Mouse (Mus musculus): ENCODE results near the gene Tbc1d2b. TPM values are rescaled to one million over a fixed set of nuclear protein-coding genes. Genes with fewer than 3 reads are reported as not detected.

Tbc1d2b gene
- polyA plus RNA-seq, 2 experiments: 6.5 to 9.8 TPM

GRCm38 (mm10) chr9:90277884-90278283 lies 7.3 kb upstream of the Tbc1d2b start:
- Histone ChIP-seq H3K4me1 (replicated peaks; ENCODE audit: control insufficient read depth in 2 of 2, insufficient read depth in 2 of 2, low read length in 1 of 2) (peaks cover 9 to 15% of the 10 kb centered on the region in 2 experiments), H3K27ac (no peak overlapping the region), H3K27me3 (ENCODE audit: control insufficient read depth, insufficient read depth, low read length) (no peaks in the 10 kb centered on the region), H3K4me3 (ENCODE audit: insufficient read depth in 1 of 2, low read depth in 2 of 2, low read length in 2 of 2) (no peak overlapping the region), H3K9me3 (ENCODE audit: control insufficient read depth, low read length) (no peaks in the 10 kb centered on the region), H3K36me3 (replicated peaks; ENCODE audit: control insufficient read depth, insufficient read depth, low read depth) (no peaks in the 10 kb centered on the region), H3K9ac (replicated peaks) (no peak overlapping the region), H3K4me2 (ENCODE audit: low read depth) (no peak overlapping the region)
- ATAC-seq (ENCODE audit: insufficient read depth) (no peak), DNase-seq (ENCODE audit: low read depth in 3 of 3, low spot score in 3 of 3) (no peak)
- WGBS (ENCODE audit: insufficient replicate concordance): 60% methylated on average over 2 of the region's 2 CpGs
- TF ChIP-seq EP300 (IDR thresholded peaks at IDR 0.05; ENCODE audit: low read depth): no peak

GRCm38 (mm10) chr9:90276779-90277178 lies 6.2 kb upstream of the Tbc1d2b start:
- Histone ChIP-seq H3K27me3 (ENCODE audit: control insufficient read depth, insufficient read depth, low read length) (no peaks in the 10 kb centered on the region), H3K36me3 (replicated peaks; ENCODE audit: control insufficient read depth, insufficient read depth, low read depth) (no peaks in the 10 kb centered on the region), H3K4me2 (ENCODE audit: low read depth) (no peak overlapping the region), H3K9me3 (ENCODE audit: control insufficient read depth, low read length) (no peaks in the 10 kb centered on the region), H3K9ac (replicated peaks) (no peak overlapping the region), H3K4me1 (replicated peaks; ENCODE audit: control insufficient read depth in 2 of 2, insufficient read depth in 2 of 2, low read length in 1 of 2) (peaks cover 11 to 15% of the 10 kb centered on the region in 2 experiments), H3K27ac (no peak overlapping the region), H3K4me3 (ENCODE audit: insufficient read depth in 1 of 2, low read depth in 2 of 2, low read length in 2 of 2) (no peak overlapping the region)
- 54% methylated on average over 1 of the region's 1 CpGs for WGBS (ENCODE audit: insufficient replicate concordance)
- TF ChIP-seq EP300 (IDR thresholded peaks at IDR 0.05; ENCODE audit: low read depth) (no peak), CTCF (IDR thresholded peaks at IDR 0.05; ENCODE audit: low read depth) (no peak)
- ATAC-seq (ENCODE audit: insufficient read depth) (no peak), DNase-seq (ENCODE audit: low read depth in 3 of 3, low spot score in 3 of 3) (no peak)

- Histone ChIP-seq H3K4me2 (ENCODE audit: low read depth) (no peak overlapping the region), H3K4me1 (replicated peaks; ENCODE audit: control insufficient read depth in 2 of 2, insufficient read depth in 2 of 2, low read length in 1 of 2) (peaks cover 17 to 19% of the 10 kb centered on the region in 2 experiments), H3K9me3 (ENCODE audit: control insufficient read depth, low read length) (no peaks in the 10 kb centered on the region), H3K9ac (replicated peaks) (no peak overlapping the region), H3K27me3 (ENCODE audit: control insufficient read depth, insufficient read depth, low read length) (no peaks in the 10 kb centered on the region), H3K4me3 (ENCODE audit: insufficient read depth in 1 of 2, low read depth in 2 of 2, low read length in 2 of 2) (no peak overlapping the region), H3K27ac (no peak overlapping the region), H3K36me3 (replicated peaks; ENCODE audit: control insufficient read depth, insufficient read depth, low read depth) (no peaks in the 10 kb centered on the region)
- ATAC-seq (ENCODE audit: insufficient read depth) (no peak), DNase-seq (ENCODE audit: low read depth in 3 of 3, low spot score in 3 of 3) (no peak)
- WGBS (ENCODE audit: insufficient replicate concordance): 69% methylated on average over 5 of the region's 5 CpGs
- TF ChIP-seq EP300 (IDR thresholded peaks at IDR 0.05; ENCODE audit: low read depth): no peak
- TF ChIP-seq CTCF (IDR thresholded peaks at IDR 0.05; ENCODE audit: low read depth): no peak
Measured at GRCm38 (mm10) chr9:90275906-90276305, 5.3 kb upstream of the Tbc1d2b start.

GRCm38 (mm10) chr9:90275500-90275899 lies 4.9 kb upstream of the Tbc1d2b start:
- DNase-seq (ENCODE audit: low read depth in 3 of 3, low spot score in 3 of 3) (no peak), ATAC-seq (ENCODE audit: insufficient read depth) (no peak)
- Histone ChIP-seq H3K27me3 (ENCODE audit: control insufficient read depth, insufficient read depth, low read length) (no peaks in the 10 kb centered on the region), H3K36me3 (replicated peaks; ENCODE audit: control insufficient read depth, insufficient read depth, low read depth) (no peaks in the 10 kb centered on the region), H3K4me2 (ENCODE audit: low read depth) (no peak overlapping the region), H3K27ac (no peak overlapping the region), H3K4me1 (replicated peaks; ENCODE audit: control insufficient read depth in 2 of 2, insufficient read depth in 2 of 2, low read length in 1 of 2) (peaks cover 17 to 19% of the 10 kb centered on the region in 2 experiments), H3K4me3 (ENCODE audit: insufficient read depth in 1 of 2, low read depth in 2 of 2, low read length in 2 of 2) (no peak overlapping the region), H3K9ac (replicated peaks) (no peak overlapping the region), H3K9me3 (ENCODE audit: control insufficient read depth, low read length) (no peaks in the 10 kb centered on the region)
- WGBS (ENCODE audit: insufficient replicate concordance): 61% methylated on average over 2 of the region's 2 CpGs
- TF ChIP-seq CTCF (IDR thresholded peaks at IDR 0.05; ENCODE audit: low read depth) (no peak), EP300 (IDR thresholded peaks at IDR 0.05; ENCODE audit: low read depth) (no peak)

GRCm38 (mm10) chr9:90274516-90274915 lies 3.9 kb upstream of the Tbc1d2b start:
- 21% methylated on average over 3 of the region's 3 CpGs for WGBS (ENCODE audit: insufficient replicate concordance)
- H3K4me1 ChIP-seq (replicated peaks; ENCODE audit: control insufficient read depth in 2 of 2, insufficient read depth in 2 of 2, low read length in 1 of 2): peaks cover 19 to 21% of the 10 kb centered on the region in 2 experiments
- no peaks in the 10 kb centered on the region for H3K9me3 ChIP-seq (ENCODE audit: control insufficient read depth, low read length)
- H3K4me2 ChIP-seq (ENCODE audit: low read depth): no peak overlapping the region
- no peaks in the 10 kb centered on the region for H3K36me3 ChIP-seq (replicated peaks; ENCODE audit: control insufficient read depth, insufficient read depth, low read depth)
- no peaks in the 10 kb centered on the region for H3K27me3 ChIP-seq (ENCODE audit: control insufficient read depth, insufficient read depth, low read length)
- no peak overlapping the region for H3K27ac ChIP-seq
- TF ChIP-seq EP300 (IDR thresholded peaks at IDR 0.05; ENCODE audit: low read depth) (no peak), CTCF (IDR thresholded peaks at IDR 0.05; ENCODE audit: low read depth) (no peak)
- ATAC-seq (ENCODE audit: insufficient read depth): no peak
- no peak for DNase-seq (ENCODE audit: low read depth in 3 of 3, low spot score in 3 of 3)
- H3K4me3 ChIP-seq (ENCODE audit: insufficient read depth in 1 of 2, low read depth in 2 of 2, low read length in 2 of 2): no peak overlapping the region
- H3K9ac ChIP-seq (replicated peaks): no peak overlapping the region

All from liver, embryonic 14.5 days (tissue).